Mouse (Mus musculus): Measurements from ENCODE around the gene Sntg2.

DNA sequence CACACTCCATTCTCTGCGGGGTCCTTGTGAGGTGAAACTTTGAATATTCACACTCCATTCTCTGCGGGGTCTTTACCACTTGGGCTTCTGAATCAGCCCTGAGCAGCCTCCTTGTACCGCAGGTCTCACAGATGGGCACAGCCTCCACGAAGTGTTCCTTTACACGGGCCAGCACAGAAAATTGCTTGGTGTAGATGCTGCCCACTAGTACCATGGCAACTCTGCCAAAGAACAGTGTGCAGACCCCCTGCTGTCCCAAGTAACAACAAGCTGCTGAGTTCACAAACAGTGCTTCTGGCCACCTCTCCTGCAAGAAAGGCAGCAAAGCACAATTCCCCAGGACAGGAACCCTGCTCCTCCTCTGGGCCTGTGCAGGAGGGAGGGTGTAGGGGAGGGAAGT, 109.0 kb downstream of the Sntg2 start:
- TF ChIP-seq CTCF (IDR thresholded peaks at IDR 0.05) (no peak), POLR2A (IDR thresholded peaks at IDR 0.05; ENCODE audit: insufficient read depth, low read depth, low read length) (no peak)

All from heart, adult 2 months (tissue).